Mouse (Mus musculus): ENCODE measurements around the gene Rplp0. TPM values are rescaled to one million over a fixed set of nuclear protein-coding genes. Genes with fewer than 3 reads are reported as not detected.

The Rplp0 gene
- polyA plus RNA-seq, 1 experiment from 2014 or later, result 1,000 TPM

DNA sequence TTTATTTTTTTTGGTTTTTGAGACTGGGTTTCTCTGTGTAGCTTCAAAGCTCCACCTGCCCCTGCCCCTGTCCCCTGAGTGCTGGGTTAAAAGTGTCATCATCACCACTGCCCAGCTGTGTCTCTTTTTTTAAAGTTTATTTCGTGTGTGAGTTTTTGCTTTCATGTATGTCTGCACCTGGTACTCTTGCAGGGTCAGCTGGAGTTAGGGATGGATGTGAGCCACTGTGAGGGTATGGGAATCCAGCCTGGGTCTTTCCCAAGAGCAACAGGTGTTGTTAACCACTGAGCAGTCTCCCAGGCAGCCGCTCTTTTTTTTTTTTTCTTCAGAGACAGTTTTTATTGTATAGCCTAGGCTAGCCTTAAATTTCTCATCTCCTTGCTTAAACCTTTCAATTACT is 27.5 kb downstream of the Rplp0 start:
- Histone ChIP-seq H3K4me1 (replicated peaks; ENCODE audit: control insufficient read depth, insufficient read depth, low read length) (no peaks in the 10 kb centered on the region), H3K36me3 (replicated peaks; ENCODE audit: control insufficient read depth, insufficient read depth) (peaks cover 99% of the 10 kb centered on the region), H3K4me2 (replicated peaks) (no peak overlapping the region), H3K9ac (no peak overlapping the region), H3K4me3 (replicated peaks; ENCODE audit: low read length) (no peak overlapping the region), H3K27ac (no peak overlapping the region), H3K9me3 (ENCODE audit: control insufficient read depth, low read length) (peaks cover 5% of the 10 kb centered on the region; the same call in 1 of the 2 replicates), H3K27me3 (ENCODE audit: control insufficient read depth, insufficient read depth, low read length) (no peaks in the 10 kb centered on the region)
- DNase-seq (ENCODE audit: low spot score) (no peak), ATAC-seq (ENCODE audit: low FRiP score) (no peak)
- 93% methylated on average over 2 of the region's 2 CpGs for WGBS

DNA sequence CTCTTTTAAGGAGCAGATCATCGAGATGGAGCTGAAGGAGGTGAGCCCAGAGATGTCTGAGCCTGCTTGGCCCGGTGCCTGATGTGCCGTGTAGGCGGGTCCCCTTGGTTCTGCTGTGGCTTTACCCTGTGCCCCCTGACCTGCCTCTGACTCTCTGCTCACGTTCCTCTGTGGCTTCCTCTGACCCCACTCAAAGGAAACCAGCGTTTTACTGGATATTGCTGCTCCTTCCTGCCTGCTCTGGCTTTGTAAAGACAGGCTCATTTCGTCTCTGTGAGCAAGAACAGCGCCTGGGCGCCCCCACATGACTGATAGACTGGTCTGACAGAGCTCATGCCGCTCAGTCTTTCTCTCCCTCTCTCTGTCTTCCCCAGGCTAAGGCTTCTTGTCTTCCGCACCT is 31.8 kb downstream of the Rplp0 start:
- no peak overlapping the region for H3K9ac ChIP-seq
- 85% methylated on average over 11 of the region's 11 CpGs for WGBS
- no peaks in the 10 kb centered on the region for H3K27me3 ChIP-seq (ENCODE audit: control insufficient read depth, insufficient read depth, low read length)
- H3K9me3 ChIP-seq (ENCODE audit: control insufficient read depth, low read length), result no peaks in the 10 kb centered on the region
- no peak overlapping the region for H3K4me2 ChIP-seq (replicated peaks)
- ATAC-seq (ENCODE audit: low FRiP score), result no peak
- H3K4me3 ChIP-seq (replicated peaks; ENCODE audit: low read length), result no peak overlapping the region
- H3K36me3 ChIP-seq (replicated peaks; ENCODE audit: control insufficient read depth, insufficient read depth), result peaks cover 98% of the 10 kb centered on the region
- H3K4me1 ChIP-seq (replicated peaks; ENCODE audit: control insufficient read depth, insufficient read depth, low read length), result no peaks in the 10 kb centered on the region
- no peak overlapping the region for H3K27ac ChIP-seq
- DNase-seq (ENCODE audit: low spot score), result no peak

DNA sequence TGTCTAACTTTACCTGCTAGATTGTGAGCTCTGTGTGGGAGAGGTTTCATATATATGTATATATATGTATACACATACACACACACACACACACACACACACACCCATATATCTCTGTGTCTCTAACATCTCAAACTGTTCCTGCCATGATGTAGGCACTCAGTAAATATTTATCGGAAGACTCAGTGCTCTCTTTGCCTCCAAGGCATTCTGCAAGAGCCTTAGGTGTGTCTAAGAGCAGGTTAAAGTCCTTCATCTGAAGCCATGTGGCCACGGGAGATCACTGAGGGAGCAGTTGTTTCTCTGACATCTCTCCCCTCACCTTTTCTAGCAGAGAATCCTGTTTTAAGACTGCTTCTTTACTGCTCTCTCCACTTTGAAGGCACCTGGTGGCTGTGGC is 32.2 kb downstream of the Rplp0 start:
- Histone ChIP-seq H3K4me2 (replicated peaks) (no peak overlapping the region), H3K27ac (no peak overlapping the region), H3K9me3 (ENCODE audit: control insufficient read depth, low read length) (no peaks in the 10 kb centered on the region), H3K4me3 (replicated peaks; ENCODE audit: low read length) (no peak overlapping the region), H3K4me1 (replicated peaks; ENCODE audit: control insufficient read depth, insufficient read depth, low read length) (no peaks in the 10 kb centered on the region), H3K9ac (no peak overlapping the region), H3K36me3 (replicated peaks; ENCODE audit: control insufficient read depth, insufficient read depth) (peaks cover 98% of the 10 kb centered on the region), H3K27me3 (ENCODE audit: control insufficient read depth, insufficient read depth, low read length) (no peaks in the 10 kb centered on the region)
- DNase-seq (ENCODE audit: low spot score) (no peak), ATAC-seq (ENCODE audit: low FRiP score) (no peak)
- WGBS, result 96% methylated on average over 2 of the region's 2 CpGs

DNA sequence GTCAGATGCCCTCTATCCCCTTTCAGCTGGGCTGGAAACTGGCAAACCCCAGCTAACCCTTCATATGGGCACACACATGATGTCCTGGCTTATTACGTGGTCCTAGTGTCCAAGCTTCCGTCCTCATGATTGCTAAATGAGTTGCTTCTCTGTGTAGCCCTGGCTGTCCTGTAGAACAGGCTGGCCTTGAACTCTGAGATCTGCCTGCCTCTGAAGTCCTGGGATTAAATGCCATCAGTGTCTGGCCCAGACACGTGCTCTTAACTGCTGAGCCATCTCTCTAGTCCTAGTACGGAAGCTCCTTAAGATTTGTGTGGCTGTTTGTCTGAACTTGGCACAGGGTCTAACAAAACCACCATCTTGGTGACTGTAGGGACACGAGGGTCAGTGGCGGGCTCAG is 44.3 kb downstream of the Rplp0 start:
- H3K27ac ChIP-seq, result no peak overlapping the region
- no peaks in the 10 kb centered on the region for H3K4me1 ChIP-seq (replicated peaks; ENCODE audit: control insufficient read depth, insufficient read depth, low read length)
- WGBS, result 96% methylated on average over 6 of the region's 6 CpGs
- H3K9ac ChIP-seq, result no peak overlapping the region
- peaks cover 98% of the 10 kb centered on the region for H3K36me3 ChIP-seq (replicated peaks; ENCODE audit: control insufficient read depth, insufficient read depth)
- no peak overlapping the region for H3K4me3 ChIP-seq (replicated peaks; ENCODE audit: low read length)
- H3K9me3 ChIP-seq (ENCODE audit: control insufficient read depth, low read length), result no peaks in the 10 kb centered on the region
- DNase-seq (ENCODE audit: low spot score) (no peak), ATAC-seq (ENCODE audit: low FRiP score) (no peak)
- no peak overlapping the region for H3K4me2 ChIP-seq (replicated peaks)
- no peaks in the 10 kb centered on the region for H3K27me3 ChIP-seq (ENCODE audit: control insufficient read depth, insufficient read depth, low read length)

DNA sequence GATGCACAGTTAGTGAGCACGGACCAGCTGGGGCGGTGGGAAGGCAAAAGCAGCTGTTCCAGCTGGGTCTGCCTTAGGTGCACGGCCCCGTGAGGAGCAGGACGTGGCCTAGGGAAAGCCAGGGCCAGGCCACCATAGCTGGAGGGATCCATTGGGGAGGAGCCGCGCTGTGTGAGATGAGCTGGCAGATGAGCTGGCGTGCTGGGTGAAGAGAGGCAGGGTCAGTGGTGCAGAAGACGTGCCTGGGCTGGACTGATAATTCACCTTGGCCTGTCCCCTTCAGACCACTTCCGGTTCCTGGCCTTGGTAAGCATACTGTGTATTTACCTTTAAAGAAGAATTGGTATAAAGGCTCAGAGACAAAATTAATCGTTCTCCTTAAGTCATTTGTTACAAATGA is 52.3 kb downstream of the Rplp0 start:
- DNase-seq (ENCODE audit: low spot score) (no peak), ATAC-seq (ENCODE audit: low FRiP score) (no peak)
- H3K27ac ChIP-seq, result no peak overlapping the region
- H3K4me3 ChIP-seq (replicated peaks; ENCODE audit: low read length), result no peak overlapping the region
- H3K27me3 ChIP-seq (ENCODE audit: control insufficient read depth, insufficient read depth, low read length), result no peaks in the 10 kb centered on the region
- H3K4me2 ChIP-seq (replicated peaks), result no peak overlapping the region
- H3K4me1 ChIP-seq (replicated peaks; ENCODE audit: control insufficient read depth, insufficient read depth, low read length), result no peaks in the 10 kb centered on the region
- no peak overlapping the region for H3K9ac ChIP-seq
- 94% methylated on average over 11 of the region's 11 CpGs for WGBS
- peaks cover 99% of the 10 kb centered on the region for H3K36me3 ChIP-seq (replicated peaks; ENCODE audit: control insufficient read depth, insufficient read depth)
- no peaks in the 10 kb centered on the region for H3K9me3 ChIP-seq (ENCODE audit: control insufficient read depth, low read length)

Small RNA genes lying within 50 kb of the gene (microRNA-seq; reads per million reads assigned to microRNA genes)
- not detected for gene Mir7029

Other genes starting within 250 kb of the Rplp0 start
- 140 and 145 TPM in 2 replicates for gene Srsf9, start 232.3 kb upstream of the Rplp0 start, polyA plus RNA-seq (2014; fragmentation: Nextera tagmentation; extraction: Ambion mirVana)
- 41.8 and 42.2 TPM in 2 replicates for gene Gatc, start 218.3 kb upstream of the Rplp0 start, polyA plus RNA-seq (2014; fragmentation: Nextera tagmentation; extraction: Ambion mirVana)
- gene Triap1, start 218.2 kb upstream of the Rplp0 start, polyA plus RNA-seq (2014; fragmentation: Nextera tagmentation; extraction: Ambion mirVana), result 47.6 and 50.1 TPM in 2 replicates
- gene Cox6a1, start 210.5 kb upstream of the Rplp0 start, polyA plus RNA-seq (2014; fragmentation: Nextera tagmentation; extraction: Ambion mirVana), result 1,199 and 1,253 TPM in 2 replicates
- 59.6 and 60.2 TPM in 2 replicates for gene Msi1, start 129.9 kb upstream of the Rplp0 start, polyA plus RNA-seq (2014; fragmentation: Nextera tagmentation; extraction: Ambion mirVana)
- gene Pla2g1b, start 93.2 kb upstream of the Rplp0 start, polyA plus RNA-seq (2014; fragmentation: Nextera tagmentation; extraction: Ambion mirVana), result 0.67 TPM in 1 of 2 replicates, not detected in the other
- 19.1 and 20.3 TPM in 2 replicates for gene Sirt4, start 74.7 kb upstream of the Rplp0 start, polyA plus RNA-seq (2014; fragmentation: Nextera tagmentation; extraction: Ambion mirVana)
- 11.3 and 12.2 TPM in 2 replicates for gene Pxn, start 52.8 kb upstream of the Rplp0 start, polyA plus RNA-seq (2014; fragmentation: Nextera tagmentation; extraction: Ambion mirVana)
- 40.5 and 45.2 TPM in 2 replicates for gene Gcn1l1, start 5.8 kb downstream of the Rplp0 start, polyA plus RNA-seq (2014; fragmentation: Nextera tagmentation; extraction: Ambion mirVana)
- gene Rab35, start 72.4 kb downstream of the Rplp0 start, polyA plus RNA-seq (2014; fragmentation: Nextera tagmentation; extraction: Ambion mirVana), result 23.3 and 27.7 TPM in 2 replicates
- 36.2 and 37.8 TPM in 2 replicates for gene Bicdl1, start 172.2 kb downstream of the Rplp0 start, polyA plus RNA-seq (2014; fragmentation: Nextera tagmentation; extraction: Ambion mirVana)

All from hindbrain, embryonic 14.5 days (tissue).